In the genomic region with DNA sequence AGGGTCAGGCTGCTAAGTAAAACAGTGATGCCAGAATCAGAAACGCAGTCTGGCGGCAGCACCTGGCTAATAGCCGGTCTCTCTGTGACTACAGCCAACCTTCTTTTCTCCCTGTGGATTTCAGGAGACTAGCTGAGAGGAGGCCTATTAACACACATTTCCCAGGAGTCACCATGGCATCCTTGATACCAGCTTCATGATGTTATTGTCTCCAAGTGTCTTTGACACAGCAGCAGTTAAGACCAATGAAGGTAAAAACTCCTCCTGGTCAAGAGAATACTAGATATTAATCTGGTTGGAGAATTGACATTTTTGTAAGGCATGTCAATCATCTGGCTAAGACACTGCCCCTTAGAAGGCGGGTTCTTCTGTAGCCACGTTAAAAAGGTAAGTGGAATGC, we compare ENCODE assay signal across 26 mouse cellular contexts.
"Had no signal": no experiment of that assay in that cellular context is flagged by ENCODE, and none has a peak within 500 bp of the region (broad histone marks: within the 10 kb centered on the region; RNA-seq: fewer than 3 reads in every experiment).

No protein-coding gene starts in this region.

- H3K27me3 ChIP-seq: kidney, embryonic 15.5 days had no signal

- H3K9me3 ChIP-seq: heart, embryonic 10.5 days; heart, embryonic 12.5 days; hindbrain, embryonic 10.5 days; hindbrain, embryonic 12.5 days; kidney, embryonic 15.5 days; limb, embryonic 13.5 days; limb, embryonic 15.5 days; liver, embryonic 12.5 days had no signal

- H3K36me3 ChIP-seq: heart, embryonic 10.5 days; heart, embryonic 12.5 days; hindbrain, embryonic 10.5 days; hindbrain, embryonic 12.5 days; kidney, embryonic 15.5 days; limb, embryonic 13.5 days; limb, embryonic 15.5 days; liver, embryonic 12.5 days had no signal

- DNase-seq: gastrocnemius, postnatal 14 days; gastrocnemius, postnatal 36 days; heart, adult 18-20 months; heart, postnatal 10 days; heart, postnatal 4 days; kidney, adult 11 months; kidney, adult 2 months; kidney, adult 9 months; kidney, postnatal 14 days; kidney, postnatal 36 days; layer of hippocampus, adult 9-11 months; layer of hippocampus, postnatal 36 days; left cerebral cortex, postnatal 4 days had no signal

- H3K4me2 ChIP-seq: heart, embryonic 12.5 days; hindbrain, embryonic 12.5 days; hindbrain, embryonic 14.5 days; limb, embryonic 13.5 days; limb, embryonic 15.5 days had no signal

- H3K27ac ChIP-seq: heart, embryonic 10.5 days; hindbrain, embryonic 10.5 days; hindbrain, embryonic 12.5 days; hindbrain, embryonic 14.5 days; kidney, embryonic 15.5 days; kidney, postnatal 0 days; limb, embryonic 13.5 days; limb, embryonic 15.5 days; liver, embryonic 12.5 days; liver, embryonic 14.5 days had no signal

- H3K4me3 ChIP-seq: heart, embryonic 10.5 days; heart, embryonic 12.5 days; hindbrain, embryonic 10.5 days; hindbrain, embryonic 12.5 days; kidney, embryonic 15.5 days; limb, embryonic 13.5 days; limb, embryonic 15.5 days; liver, embryonic 12.5 days had no signal

- ATAC-seq: hindbrain, embryonic 16.5 days; intestine, embryonic 16.5 days; liver, embryonic 12.5 days had no signal

- H3K9ac ChIP-seq: heart, embryonic 12.5 days; hindbrain, embryonic 12.5 days; hindbrain, embryonic 14.5 days; kidney, embryonic 15.5 days; limb, embryonic 13.5 days; limb, embryonic 15.5 days; liver, embryonic 12.5 days; liver, embryonic 14.5 days had no signal
